Mouse (Mus musculus) brain, embryonic 14.5 days (tissue): ENCODE measurements around the gene Rab33b. TPM values are rescaled to one million over a fixed set of nuclear protein-coding genes. Genes with fewer than 3 reads are reported as not detected.
"Not testable (repeated sequence)": the region's sequence is repeated elsewhere in the genome, so short reads cannot be mapped to it uniquely, and the experiment has no call there.

ENCODE experiments used
- DNase-seq: peaks from one replicate; pipeline ENCODE4 v3.0.0-alpha.2; 2011; ENCODE audit warnings: low read depth
- CTCF ChIP-seq: fragments of 200-500 bp; IDR thresholded peaks from 2 replicates; pipeline ENCODE4 v1.5.1; 2012; ENCODE audit warnings: inconsistent platforms, mild to moderate bottlenecking, moderate library complexity, borderline replicate concordance; ENCODE audit not compliant: insufficient read depth, insufficient read length; ENCODE audit errors: extremely low read depth
- POLR2A ChIP-seq: fragments of 200-500 bp; IDR thresholded peaks from 2 replicates; pipeline ENCODE4 v1.6.1; 2012; ENCODE audit warnings: mild to moderate bottlenecking, inconsistent platforms, borderline replicate concordance; ENCODE audit not compliant: poor library complexity, insufficient read depth, insufficient read length, severe bottlenecking; ENCODE audit errors: extremely low read depth
- polyA plus RNA-seq: library from polyadenylated mRNA; depleted of rRNA; stranded (reverse); fragments of >200 nt; gene quantifications from 2 replicates; pipeline ENCODE4 v1.2.3, GENCODE M21; 2012; rRNA removed

The Rab33b gene
- 14.7 and 17.5 TPM in 2 replicates for polyA plus RNA-seq

GRCm38 (mm10) chr3:51483741-51484359 lies at the start of gene Rab33b:
Gene Rab33b, plus strand, starts transcription at chr3:51483920.
- peak; percentile 98 for DNase-seq
- peak; percentile 93 for TF ChIP-seq POLR2A
- no peak; the same call in 1 of the 2 replicates for TF ChIP-seq CTCF

- not testable (repeated sequence) for DNase-seq
Observed at GRCm38 (mm10) chr3:51434364-51434763, 49.4 kb upstream of the Rab33b start.

GRCm38 (mm10) chr3:51434871-51435595 lies 48.7 kb upstream of the Rab33b start:
- no peak for DNase-seq
- TF ChIP-seq POLR2A (no peak), CTCF (no peak)

GRCm38 (mm10) chr3:51468530-51468929 lies 15.2 kb upstream of the Rab33b start:
- TF ChIP-seq POLR2A (no peak), CTCF (no peak)
- DNase-seq: no peak

- no peak for TF ChIP-seq CTCF
- no peak for TF ChIP-seq POLR2A
- no peak for DNase-seq
Observed at GRCm38 (mm10) chr3:51475706-51476105, 8.0 kb upstream of the Rab33b start.

- TF ChIP-seq POLR2A (no peak), CTCF (no peak)
- no peak for DNase-seq
Observed at GRCm38 (mm10) chr3:51479893-51480292, 3.8 kb upstream of the Rab33b start.

GRCm38 (mm10) chr3:51481059-51481458 lies 2.7 kb upstream of the Rab33b start:
- DNase-seq: peak; percentile 78
- TF ChIP-seq CTCF (peak; percentile 70), POLR2A (no peak)

GRCm38 (mm10) chr3:51481881-51482280 lies 1.8 kb upstream of the Rab33b start:
- no peak for DNase-seq
- TF ChIP-seq POLR2A: no peak
- TF ChIP-seq CTCF: no peak

GRCm38 (mm10) chr3:51482781-51483180 lies 939 bp upstream of the Rab33b start:
- TF ChIP-seq CTCF: no peak
- no peak for DNase-seq

GRCm38 (mm10) chr3:51484370-51484769 lies 650 bp downstream of the Rab33b start:
- TF ChIP-seq POLR2A: no peak
- TF ChIP-seq CTCF: no peak
- no peak for DNase-seq

GRCm38 (mm10) chr3:51485347-51485746 lies 1.6 kb downstream of the Rab33b start:
- TF ChIP-seq POLR2A (no peak), CTCF (no peak)
- DNase-seq: no peak

- DNase-seq: peak; percentile 30
- TF ChIP-seq CTCF (no peak), POLR2A (no peak)
Observed at GRCm38 (mm10) chr3:51486491-51487195, 2.9 kb downstream of the Rab33b start.
